Mouse (Mus musculus): ENCODE data around the gene Usf2.
"Not testable (repeated sequence)": the region's sequence is repeated elsewhere in the genome, so short reads cannot be mapped to it uniquely, and the experiment has no call there.

The Usf2 gene

GRCm38 (mm10) chr7:30958109-30958865, 1.7 kb upstream of the Usf2 start:
- DNase-seq (ENCODE audit: low read depth, low spot score): no peak

GRCm38 (mm10) chr7:30957367-30957783, 772 bp upstream of the Usf2 start:
- DNase-seq (ENCODE audit: low read depth, low spot score): peak; percentile 74

- DNase-seq (ENCODE audit: low read depth, low spot score): no peak
Measured at GRCm38 (mm10) chr7:30956357-30956751, 249 bp downstream of the Usf2 start.

GRCm38 (mm10) chr7:30955584-30956356, 833 bp downstream of the Usf2 start:
- peak; percentile 79 for DNase-seq (ENCODE audit: low read depth, low spot score)

GRCm38 (mm10) chr7:30954971-30955520, 1.6 kb downstream of the Usf2 start:
- no peak for DNase-seq (ENCODE audit: low read depth, low spot score)

- DNase-seq (ENCODE audit: low read depth, low spot score): peak; percentile 9
Measured at GRCm38 (mm10) chr7:30954036-30954435, 2.6 kb downstream of the Usf2 start.

GRCm38 (mm10) chr7:30953459-30953858, 3.1 kb downstream of the Usf2 start:
- DNase-seq (ENCODE audit: low read depth, low spot score): no peak

- no peak for DNase-seq (ENCODE audit: low read depth, low spot score)
Measured at GRCm38 (mm10) chr7:30952441-30953265, 4.0 kb downstream of the Usf2 start.

- not testable (repeated sequence) for DNase-seq (ENCODE audit: low read depth, low spot score)
Measured at GRCm38 (mm10) chr7:30949902-30950301, 6.7 kb downstream of the Usf2 start.

- DNase-seq (ENCODE audit: low read depth, low spot score): no peak
Measured at GRCm38 (mm10) chr7:30945876-30946275, 10.7 kb downstream of the Usf2 start.

GRCm38 (mm10) chr7:30945466-30945865, 11.1 kb downstream of the Usf2 start:
- not testable (repeated sequence) for DNase-seq (ENCODE audit: low read depth, low spot score)

GRCm38 (mm10) chr7:30944706-30945105, 11.9 kb downstream of the Usf2 start:
- DNase-seq (ENCODE audit: low read depth, low spot score): not testable (repeated sequence)

- no peak for DNase-seq (ENCODE audit: low read depth, low spot score)
Measured at GRCm38 (mm10) chr7:30943909-30944635, 12.5 kb downstream of the Usf2 start, which contains the start of gene Hamp. Hamp (minus strand) TSS chr7:30944032.

- not testable (repeated sequence) for DNase-seq (ENCODE audit: low read depth, low spot score)
Measured at GRCm38 (mm10) chr7:30942365-30942764, 14.2 kb downstream of the Usf2 start.

- not testable (repeated sequence) for DNase-seq (ENCODE audit: low read depth, low spot score)
Measured at GRCm38 (mm10) chr7:30940070-30940469, 16.5 kb downstream of the Usf2 start.

- not testable (repeated sequence) for DNase-seq (ENCODE audit: low read depth, low spot score)
Measured at GRCm38 (mm10) chr7:30935422-30936099, 21.0 kb downstream of the Usf2 start.

GRCm38 (mm10) chr7:30924581-30924980, 32.0 kb downstream of the Usf2 start, which contains the start of gene Hamp2:
Hamp2 (minus strand) TSS chr7:30924681.
- not testable (repeated sequence) for DNase-seq (ENCODE audit: low read depth, low spot score)

GRCm38 (mm10) chr7:30924071-30924470, 32.5 kb downstream of the Usf2 start:
- DNase-seq (ENCODE audit: low read depth, low spot score): no peak

- DNase-seq (ENCODE audit: low read depth, low spot score): not testable (repeated sequence)
Measured at GRCm38 (mm10) chr7:30922490-30922889, 34.1 kb downstream of the Usf2 start.

GRCm38 (mm10) chr7:30920217-30920616, 36.4 kb downstream of the Usf2 start:
- DNase-seq (ENCODE audit: low read depth, low spot score): no peak
